Mouse (Mus musculus) olfactory bulb, adult 2 months (tissue): Measurements from ENCODE around the gene Rgs11.
"Not testable (repeated sequence)": the region's sequence is repeated elsewhere in the genome, so short reads cannot be mapped to it uniquely, and the experiment has no call there.

Experiments used
- CTCF ChIP-seq: fragments of 200-500 bp; IDR thresholded peaks from 2 replicates; pipeline ENCODE4 v1.5.1; 2012; ENCODE audit warnings: low read depth, mild to moderate bottlenecking, low read length, moderate library complexity; ENCODE audit not compliant: insufficient read depth
- POLR2A ChIP-seq: fragments of 200-500 bp; IDR thresholded peaks from 2 replicates; pipeline ENCODE4 v1.6.1; 2012; ENCODE audit warnings: mild to moderate bottlenecking, low read depth, low read length, moderate library complexity; ENCODE audit not compliant: insufficient read depth

GRCm38 (mm10) chr17:26191486-26191885 lies 11.3 kb upstream of the Rgs11 start:
- not testable (repeated sequence) for TF ChIP-seq CTCF, POLR2A
